Mouse (Mus musculus): Measurements from ENCODE around the gene 1110065P20Rik. TPM values are rescaled to one million over a fixed set of nuclear protein-coding genes. Genes with fewer than 3 reads are reported as not detected.

Gene 1110065P20Rik
- total RNA-seq, 2 experiments from 2014 or later, result 47.5 to 49.5 TPM

Other genes with a start within 250 kb of the 1110065P20Rik start
- not detected for gene 3100002H09Rik, start 240.4 kb downstream of the 1110065P20Rik start, total RNA-seq (2021)
- 1 to 10 TPM; 4.2 to 4.4 TPM for gene Pou3f1, start 194.4 kb downstream of the 1110065P20Rik start, total RNA-seq (2021)
- 10 to 100 TPM; 32.1 to 39.2 TPM for gene Utp11, start 157.6 kb downstream of the 1110065P20Rik start, total RNA-seq (2021)
- gene Fhl3, start 150.5 kb downstream of the 1110065P20Rik start, total RNA-seq (2021), result 10 to 100 TPM; 73.0 to 81.8 TPM
- 10 to 100 TPM; 38.0 to 46.9 TPM for gene Sf3a3, start 136.4 kb downstream of the 1110065P20Rik start, total RNA-seq (2021)
- 10 to 100 TPM; 15.6 to 17.7 TPM for gene Inpp5b, start 109.3 kb downstream of the 1110065P20Rik start, total RNA-seq (2021)
- 10 to 100 TPM; 15.1 to 15.5 TPM for gene Mtf1, start 49.1 kb downstream of the 1110065P20Rik start, total RNA-seq (2021)
- gene Yrdc, start 517 bp downstream of the 1110065P20Rik start, total RNA-seq (2021), result 10 to 100 TPM; 15.9 to 20.7 TPM
- gene Maneal, start 11.0 kb upstream of the 1110065P20Rik start, total RNA-seq (2021), result under 1 TPM; 0.34 to 0.47 TPM
- gene Epha10, start 29.7 kb upstream of the 1110065P20Rik start, total RNA-seq (2021), result not detected
- gene 9930104L06Rik, start 85.9 kb upstream of the 1110065P20Rik start, total RNA-seq (2021), result 1 to 10 TPM; 9.6 to 9.8 TPM
- 10 to 100 TPM; 16.7 to 20.1 TPM for gene Cdca8, start 88.1 kb upstream of the 1110065P20Rik start, total RNA-seq (2021)
- gene Rspo1, start 135.2 kb upstream of the 1110065P20Rik start, total RNA-seq (2021), result 1 to 10 TPM in 1 of 2 experiments, under 1 TPM in 1; 0.54 to 1.1 TPM
- gene Gnl2, start 165.4 kb upstream of the 1110065P20Rik start, total RNA-seq (2021), result 10 to 100 TPM; 45.4 to 58.1 TPM
- not detected for gene Dnali1, start 214.5 kb upstream of the 1110065P20Rik start, total RNA-seq (2021)
- gene Snip1, start 215.5 kb upstream of the 1110065P20Rik start, total RNA-seq (2021), result 10 to 100 TPM; 12.2 to 12.4 TPM
- gene Meaf6, start 233.9 kb upstream of the 1110065P20Rik start, total RNA-seq (2021), result 10 to 100 TPM; 20.7 to 26.3 TPM

All from gastrocnemius, postnatal 4 days (tissue).